Mouse (Mus musculus) liver, embryonic 14.5 days (tissue): Measurements from ENCODE around the gene Psmb2. TPM values are rescaled to one million over a fixed set of nuclear protein-coding genes. Genes with fewer than 3 reads are reported as not detected.

Experiments
- ATAC-seq: fragments of 200-750 bp; cut with Nextera tagmentation; 2 replicates; pipeline ENCODE4 v1.8.0; 2017; ENCODE audit warnings: moderate number of reproducible peaks, mild to moderate bottlenecking, moderate library complexity; ENCODE audit not compliant: insufficient read depth
- DNase-seq, 3 experiments: peaks; one replicate each; pipeline ENCODE4 v3.0.0-alpha.2; 2012 to 2013; ENCODE audit warnings: low read depth in 3 of 3, low spot score in 3 of 3
- H3K27ac ChIP-seq: fragments of 300-500 bp; sonication (generic); 2 replicates; pipeline ENCODE4 v1.5.1; 2014; ENCODE audit warnings: moderate library complexity, mild to moderate bottlenecking, control low read depth, inconsistent platforms
- H3K27me3 ChIP-seq: fragments of 300-500 bp; sonication (generic); 2 replicates; pipeline ENCODE4 v1.6.1; 2014; ENCODE audit warnings: mild to moderate bottlenecking, low read length, moderate library complexity; ENCODE audit not compliant: control insufficient read depth, insufficient read depth
- H3K36me3 ChIP-seq: fragments of 300-500 bp; sonication (generic); replicated peaks from 2 replicates; pipeline ENCODE4 v1.6.1; 2014; ENCODE audit warnings: low read depth; ENCODE audit not compliant: control insufficient read depth, insufficient read depth
- H3K4me1 ChIP-seq, 2 experiments: fragments of 200-500 bp in 1 of 2; fragments of 300-500 bp in 1 of 2; sonication (generic) in 1 of 2; replicated peaks; 2 replicates each; pipeline ENCODE4 v1.6.1; 2012 to 2014; ENCODE audit warnings: antibody characterized with exemption in 1 of 2, inconsistent platforms in 1 of 2, low read length in 1 of 2; ENCODE audit not compliant: control insufficient read depth in 2 of 2, insufficient read depth in 2 of 2
- H3K4me2 ChIP-seq: fragments of 300-500 bp; sonication (generic); 2 replicates; pipeline ENCODE4 v1.6.1; 2014; ENCODE audit warnings: low read depth, mild to moderate bottlenecking, control low read depth, moderate library complexity
- H3K4me3 ChIP-seq, 2 experiments: fragments of 200-500 bp in 1 of 2; fragments of 300-500 bp in 1 of 2; sonication (generic) in 1 of 2; 2 replicates each; pipeline ENCODE4 v1.5.1; 2012 to 2014; ENCODE audit warnings: low read depth in 2 of 2, low read length in 2 of 2, mild to moderate bottlenecking in 2 of 2, control low read depth in 1 of 2, inconsistent platforms in 1 of 2, moderate library complexity in 1 of 2; ENCODE audit not compliant: insufficient read depth in 1 of 2
- H3K9ac ChIP-seq: fragments of 300-500 bp; sonication (generic); replicated peaks from 2 replicates; pipeline ENCODE4 v1.6.1; 2014; ENCODE audit warnings: mild to moderate bottlenecking, control low read depth, moderate library complexity
- H3K9me3 ChIP-seq: fragments of 300-500 bp; sonication (generic); 2 replicates; pipeline ENCODE4 v1.6.1; 2016; ENCODE audit warnings: low read length, mixed read lengths; ENCODE audit not compliant: control insufficient read depth
- CTCF ChIP-seq: IDR thresholded peaks from 2 replicates; pipeline ENCODE4 v1.5.1; 2016; ENCODE audit warnings: antibody characterized with exemption, low read depth, control low read depth
- EP300 ChIP-seq: IDR thresholded peaks from 2 replicates; pipeline ENCODE4 v1.6.1; 2016; ENCODE audit warnings: antibody characterized with exemption, low read depth
- WGBS: fragments of 180-500 bp; shearing (Covaris S2); extraction: QIAGEN DNeasy Blood & Tissue Kit; methylation state at CpG from one replicate; pipeline ENCODE4 v1.1.7; 2014; ENCODE audit not compliant: insufficient replicate concordance; 5-methylcytosine and 5-hydroxymethylcytosine counted together
- polyA plus RNA-seq, 2 experiments: library from polyadenylated mRNA; depleted of rRNA in 1 of 2; stranded (reverse) in 1 of 2; unstranded in 1 of 2; fragments of >200 nt; fragmentation: Nextera tagmentation in 1 of 2; extraction: Ambion mirVana in 1 of 2; gene quantifications; 2 replicates each; pipeline versions ENCODE4 v1.2.1 to v1.2.3; 2012 to 2014

The Psmb2 gene
- polyA plus RNA-seq, 2 experiments: 129 to 298 TPM

- ATAC-seq (no peak), DNase-seq (no peak)
- Histone ChIP-seq H3K4me2 (peak overlapping the region; percentile 36), H3K9ac (no peak overlapping the region), H3K4me1 (no peaks in the 10 kb centered on the region), H3K9me3 (no peaks in the 10 kb centered on the region), H3K36me3 (no peaks in the 10 kb centered on the region), H3K4me3 (peak overlapping the region in 1 of 2 experiments; percentile 27; a peak in 2 of 4 replicates), H3K27me3 (peaks cover 83% of the 10 kb centered on the region), H3K27ac (no peak overlapping the region)
- TF ChIP-seq EP300 (no peak), CTCF (no peak)
- 4% methylated on average over 55 of the region's 62 CpGs for WGBS
Measured at GRCm38 (mm10) chr4:126735382-126736000, 58.1 kb downstream of the Psmb2 start.

- TF ChIP-seq EP300: no peak
- TF ChIP-seq CTCF: no peak
- peak within 1 kb of the TSS in 1 of 2 experiments; percentile 27; a peak in 2 of 4 replicates for H3K4me3 ChIP-seq
- no peak within 1 kb of the TSS for H3K27ac ChIP-seq
- H3K36me3 ChIP-seq: no peaks in the 10 kb centered on the region
- H3K9ac ChIP-seq: no peak within 1 kb of the TSS
- WGBS: 3% methylated on average over 32 of the region's 32 CpGs
- H3K27me3 ChIP-seq: peaks cover 78% of the 10 kb centered on the region
- ATAC-seq (no peak), DNase-seq (no peak)
- H3K4me1 ChIP-seq: no peaks in the 10 kb centered on the region
- H3K9me3 ChIP-seq: no peaks in the 10 kb centered on the region
- peak within 1 kb of the TSS; percentile 36 for H3K4me2 ChIP-seq
Measured at GRCm38 (mm10) chr4:126736001-126736414, 58.6 kb downstream of the Psmb2 start, which contains the start of gene Tfap2e. Gene Tfap2e (minus strand): TSS chr4:126736240.

- H3K4me2 ChIP-seq: no peak overlapping the region
- TF ChIP-seq CTCF (peak; percentile 57), EP300 (no peak)
- no peak overlapping the region for H3K9ac ChIP-seq
- WGBS: 38% methylated on average over 10 of the region's 10 CpGs
- H3K4me3 ChIP-seq: no peak overlapping the region
- no peaks in the 10 kb centered on the region; the same call in 1 of the 2 replicates for H3K36me3 ChIP-seq
- no peak overlapping the region for H3K27ac ChIP-seq
- no peaks in the 10 kb centered on the region for H3K4me1 ChIP-seq
- peaks cover 37% of the 10 kb centered on the region for H3K27me3 ChIP-seq
- ATAC-seq (no peak), DNase-seq (no peak)
- H3K9me3 ChIP-seq: no peaks in the 10 kb centered on the region
Measured at GRCm38 (mm10) chr4:126739966-126740676, 62.7 kb downstream of the Psmb2 start.

- no peaks in the 10 kb centered on the region for H3K9me3 ChIP-seq
- no peaks in the 10 kb centered on the region; the same call in none of the 2 replicates for H3K36me3 ChIP-seq
- TF ChIP-seq CTCF (peak; percentile 90), EP300 (no peak)
- H3K4me1 ChIP-seq: no peaks in the 10 kb centered on the region
- peaks cover 23% of the 10 kb centered on the region for H3K27me3 ChIP-seq
- 5% methylated on average over 12 of the region's 12 CpGs for WGBS
- no peak overlapping the region for H3K27ac ChIP-seq
- no peak overlapping the region for H3K9ac ChIP-seq
- DNase-seq (peak; percentile 50 to 52 (median 50)), ATAC-seq (no peak; the same call in 1 of the 2 replicates)
- no peak overlapping the region for H3K4me3 ChIP-seq
- peak overlapping the region; percentile 30; the same call in 1 of the 2 replicates for H3K4me2 ChIP-seq
Measured at GRCm38 (mm10) chr4:126741448-126741847, 64.0 kb downstream of the Psmb2 start.

GRCm38 (mm10) chr4:126742976-126743375, 65.5 kb downstream of the Psmb2 start:
- ATAC-seq (no peak), DNase-seq (no peak)
- H3K4me1 ChIP-seq: no peaks in the 10 kb centered on the region
- H3K9me3 ChIP-seq: no peaks in the 10 kb centered on the region
- no peak for TF ChIP-seq CTCF
- 45% methylated on average over 2 of the region's 2 CpGs for WGBS
- H3K9ac ChIP-seq: no peak overlapping the region
- H3K4me3 ChIP-seq: no peak overlapping the region
- H3K4me2 ChIP-seq: no peak overlapping the region
- no peaks in the 10 kb centered on the region; the same call in none of the 2 replicates for H3K36me3 ChIP-seq
- H3K27me3 ChIP-seq: peaks cover 8% of the 10 kb centered on the region
- H3K27ac ChIP-seq: no peak overlapping the region
